Mouse (Mus musculus): Measurements from ENCODE around the gene Serpina1b.
"Not testable (repeated sequence)": the region's sequence is repeated elsewhere in the genome, so short reads cannot be mapped to it uniquely, and the experiment has no call there.

The Serpina1b gene

GRCm38 (mm10) chr12:103695429-103695828 is 134.7 kb downstream of the Serpina1b start, which contains the start of gene Serpina1f:
Gene Serpina1f, minus strand, starts transcription at chr12:103695529.
- no peak for DNase-seq

GRCm38 (mm10) chr12:103688221-103688814 is 141.9 kb downstream of the Serpina1b start:
- DNase-seq = no peak

- no peak for DNase-seq
These were observed 143.2 kb downstream of the Serpina1b start for GRCm38 (mm10) chr12:103687021-103687420.

- no peak for DNase-seq
These were observed 144.1 kb downstream of the Serpina1b start for GRCm38 (mm10) chr12:103686050-103686449.

- no peak for DNase-seq
These were observed 144.8 kb downstream of the Serpina1b start for GRCm38 (mm10) chr12:103685386-103685785.

- no peak for DNase-seq
These were observed 146.4 kb downstream of the Serpina1b start for GRCm38 (mm10) chr12:103683775-103684174.

GRCm38 (mm10) chr12:103681739-103682138 is 148.4 kb downstream of the Serpina1b start:
- DNase-seq = no peak

- DNase-seq = no peak
These were observed 149.0 kb downstream of the Serpina1b start for GRCm38 (mm10) chr12:103681169-103681568.

- not testable (repeated sequence) for DNase-seq
These were observed 150.3 kb downstream of the Serpina1b start for GRCm38 (mm10) chr12:103679853-103680252.
